Mouse (Mus musculus) midbrain, postnatal 0 days (tissue): ENCODE measurements around the gene Tomm5. TPM values are rescaled to one million over a fixed set of nuclear protein-coding genes. Genes with fewer than 3 reads are reported as not detected.

Experiments used
- ATAC-seq: fragments of 200-750 bp; cut with Nextera tagmentation; 2 replicates; pipeline ENCODE4 v1.8.0; 2017; ENCODE audit warnings: moderate number of reproducible peaks, mild to moderate bottlenecking, moderate TSS enrichment, moderate library complexity; ENCODE audit not compliant: low FRiP score
- DNase-seq: peaks from one replicate; pipeline ENCODE4 v3.0.0-alpha.2; 2015; ENCODE audit warnings: low spot score
- H3K27ac ChIP-seq: fragments of 300-500 bp; sonication (generic); 2 replicates; pipeline ENCODE4 v1.5.1; 2014; ENCODE audit warnings: low read depth, mild to moderate bottlenecking, low read length, mixed read lengths
- H3K27me3 ChIP-seq: fragments of 300-500 bp; sonication (generic); 2 replicates; pipeline ENCODE4 v1.6.1; 2014; ENCODE audit warnings: low read length, control low read depth, mixed read lengths; ENCODE audit not compliant: insufficient read depth
- H3K36me3 ChIP-seq: fragments of 300-500 bp; sonication (generic); 2 replicates; pipeline ENCODE4 v1.6.1; 2014; ENCODE audit warnings: low read length, control low read depth, mixed read lengths; ENCODE audit not compliant: insufficient read depth
- H3K4me1 ChIP-seq: fragments of 300-500 bp; sonication (generic); 2 replicates; pipeline ENCODE4 v1.6.1; 2014; ENCODE audit warnings: mild to moderate bottlenecking, control low read depth, antibody characterized with exemption, low read length, mixed read lengths; ENCODE audit not compliant: insufficient read depth
- H3K4me2 ChIP-seq: fragments of 300-500 bp; sonication (generic); 2 replicates; pipeline ENCODE4 v1.6.1; 2014; ENCODE audit warnings: low read depth, mild to moderate bottlenecking, low read length, mixed read lengths; ENCODE audit not compliant: poor library complexity, severe bottlenecking
- H3K4me3 ChIP-seq: fragments of 300-500 bp; sonication (generic); 2 replicates; pipeline ENCODE4 v1.5.1; 2014; ENCODE audit warnings: low read depth, mild to moderate bottlenecking, low read length, moderate library complexity
- H3K9ac ChIP-seq: fragments of 300-500 bp; sonication (generic); replicated peaks from 2 replicates; pipeline ENCODE4 v1.6.1; 2014; ENCODE audit warnings: mild to moderate bottlenecking, low read length, moderate library complexity, mixed read lengths; ENCODE audit not compliant: poor library complexity, severe bottlenecking
- H3K9me3 ChIP-seq: fragments of 300-500 bp; sonication (generic); 2 replicates; pipeline ENCODE4 v1.6.1; 2016; ENCODE audit warnings: low read length, control low read depth
- CTCF ChIP-seq: IDR thresholded peaks from 2 replicates; pipeline ENCODE4 v1.5.1; 2016; ENCODE audit warnings: antibody characterized with exemption, mild to moderate bottlenecking
- WGBS: fragments of 180-500 bp; shearing (Covaris S2); extraction: QIAGEN DNeasy Blood & Tissue Kit; methylation state at CpG from one replicate; pipeline ENCODE4 v1.1.7; 2014; 5-methylcytosine and 5-hydroxymethylcytosine counted together
- polyA plus RNA-seq: library from polyadenylated mRNA; unstranded; fragments of >200 nt; fragmentation: Nextera tagmentation; extraction: Ambion mirVana; gene quantifications from 2 replicates; pipeline ENCODE4 v1.2.1, GENCODE M21; 2015
- total RNA-seq: library from RNA; depleted of rRNA; stranded (reverse); fragments of >200 nt; gene quantifications from 2 replicates; pipeline ENCODE4 v1.2.3, GENCODE M21; 2014

The Tomm5 gene
- total and polyA plus RNA-seq, 2 experiments from 2014 or later: 109 to 194 TPM

GRCm38 (mm10) chr4:45134471-45134870, 26.6 kb upstream of the Tomm5 start:
- no peak for ATAC-seq
- no peaks in the 10 kb centered on the region for H3K4me1 ChIP-seq
- H3K27ac ChIP-seq: no peak overlapping the region
- H3K27me3 ChIP-seq: no peaks in the 10 kb centered on the region
- no peaks in the 10 kb centered on the region for H3K36me3 ChIP-seq
- no peak overlapping the region for H3K9ac ChIP-seq
- H3K9me3 ChIP-seq: no peaks in the 10 kb centered on the region
- no peak overlapping the region for H3K4me2 ChIP-seq
- no peak for TF ChIP-seq CTCF
- DNase-seq: no peak
- H3K4me3 ChIP-seq: no peak overlapping the region
- 79% methylated on average over 8 of the region's 8 CpGs for WGBS

GRCm38 (mm10) chr4:45131021-45131420, 23.1 kb upstream of the Tomm5 start:
- no peak for TF ChIP-seq CTCF
- Histone ChIP-seq H3K27me3 (no peaks in the 10 kb centered on the region), H3K9me3 (no peaks in the 10 kb centered on the region), H3K9ac (no peak overlapping the region), H3K4me2 (no peak overlapping the region), H3K4me3 (no peak overlapping the region), H3K36me3 (no peaks in the 10 kb centered on the region), H3K4me1 (no peaks in the 10 kb centered on the region), H3K27ac (no peak overlapping the region)
- no peak for ATAC-seq
- no peak for DNase-seq
- WGBS: 75% methylated on average over 4 of the region's 4 CpGs

- WGBS: 86% methylated on average over 11 of the region's 11 CpGs
- TF ChIP-seq CTCF: no peak
- no peak overlapping the region for H3K4me2 ChIP-seq
- no peak overlapping the region for H3K27ac ChIP-seq
- no peak overlapping the region for H3K4me3 ChIP-seq
- H3K36me3 ChIP-seq: no peaks in the 10 kb centered on the region
- H3K27me3 ChIP-seq: no peaks in the 10 kb centered on the region
- no peak for DNase-seq
- H3K9ac ChIP-seq: no peak overlapping the region
- H3K9me3 ChIP-seq: no peaks in the 10 kb centered on the region
- H3K4me1 ChIP-seq: no peaks in the 10 kb centered on the region
- no peak for ATAC-seq
Observed at GRCm38 (mm10) chr4:45121311-45121710, 13.4 kb upstream of the Tomm5 start.

GRCm38 (mm10) chr4:45108456-45109110, 669 bp upstream of the Tomm5 start:
- Histone ChIP-seq H3K4me2 (no peak overlapping the region), H3K27ac (no peak overlapping the region), H3K9ac (no peak overlapping the region), H3K9me3 (no peaks in the 10 kb centered on the region), H3K4me3 (no peak overlapping the region), H3K4me1 (no peaks in the 10 kb centered on the region), H3K27me3 (no peaks in the 10 kb centered on the region), H3K36me3 (no peaks in the 10 kb centered on the region; the same call in 1 of the 2 replicates)
- no peak for TF ChIP-seq CTCF
- ATAC-seq (no peak), DNase-seq (no peak)
- 76% methylated on average over 8 of the region's 8 CpGs for WGBS

GRCm38 (mm10) chr4:45107066-45107465, 848 bp downstream of the Tomm5 start:
- ATAC-seq (no peak), DNase-seq (no peak)
- no peak overlapping the region for H3K27ac ChIP-seq
- peak overlapping the region; percentile 69 for H3K4me3 ChIP-seq
- H3K27me3 ChIP-seq: no peaks in the 10 kb centered on the region
- 10% methylated on average over 4 of the region's 4 CpGs for WGBS
- H3K4me1 ChIP-seq: no peaks in the 10 kb centered on the region
- no peak for TF ChIP-seq CTCF
- H3K9ac ChIP-seq: peak overlapping the region; percentile 82
- H3K4me2 ChIP-seq: peak overlapping the region; percentile 71
- no peaks in the 10 kb centered on the region; the same call in 1 of the 2 replicates for H3K36me3 ChIP-seq
- no peaks in the 10 kb centered on the region for H3K9me3 ChIP-seq

- Histone ChIP-seq H3K9me3 (no peaks in the 10 kb centered on the region), H3K4me1 (no peaks in the 10 kb centered on the region), H3K27ac (no peak overlapping the region), H3K4me3 (no peak overlapping the region), H3K9ac (no peak overlapping the region), H3K36me3 (no peaks in the 10 kb centered on the region; the same call in 1 of the 2 replicates), H3K27me3 (no peaks in the 10 kb centered on the region), H3K4me2 (no peak overlapping the region)
- no peak for ATAC-seq
- 80% methylated on average over 5 of the region's 5 CpGs for WGBS
- TF ChIP-seq CTCF: peak; percentile 26; the same call in 1 of the 2 replicates
- no peak for DNase-seq
Observed at GRCm38 (mm10) chr4:45106409-45106808, 1.5 kb downstream of the Tomm5 start.
